Mouse (Mus musculus) T-helper 1 cell (primary cell): ENCODE data around the gene Gm14393.
"Not testable (repeated sequence)": the region's sequence is repeated elsewhere in the genome, so short reads cannot be mapped to it uniquely, and the experiment has no call there.

Experiments
- in situ Hi-C: fragments of 300-600 bp; cut with MboI, MseI; formaldehyde crosslinking; loops from one replicate; pipeline ENCODE4 v1.15.1; 2025; ENCODE audit warnings: high pct_unique_total_duplicates

Gene Gm14393

DNA sequence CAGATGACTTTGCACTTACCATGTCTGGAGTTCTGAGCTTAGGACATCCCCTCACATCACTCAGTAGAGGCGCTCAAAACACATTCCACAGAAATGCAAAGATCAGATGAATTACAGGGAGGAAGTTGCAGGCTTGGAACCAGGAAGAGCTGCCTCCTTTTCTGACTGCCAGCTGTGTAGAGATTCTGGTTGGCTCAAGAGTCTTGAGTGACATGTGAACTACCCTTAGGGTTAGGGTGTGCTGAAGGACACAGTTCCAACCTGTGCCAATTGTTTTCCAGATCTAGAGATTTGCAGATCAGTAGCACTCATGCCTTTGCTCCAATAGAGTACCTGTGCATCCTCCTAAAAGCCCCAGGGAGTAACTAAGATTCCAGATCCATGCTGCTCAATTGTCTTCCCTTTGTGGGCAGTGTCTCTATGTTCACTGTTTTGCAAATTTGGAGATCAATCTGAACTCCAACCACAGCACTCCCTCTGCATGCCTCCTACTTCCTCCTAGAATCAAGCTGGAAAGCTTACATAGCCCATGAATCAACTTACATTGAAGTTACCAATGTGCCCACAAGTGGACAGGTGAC lies at the start of gene Gm14393:
Gene Gm14393 (minus strand): TSS at position 101 of the 581 bp plus-strand sequence.
- in situ Hi-C loops, result not testable (repeated sequence)

GRCm38 (mm10) chr2:175044268-175044667 lies 23.3 kb downstream of the Gm14393 start:
- in situ Hi-C loops, result not testable (repeated sequence)
